Mouse (Mus musculus) testis, adult 2 months (tissue): ENCODE results near the gene Cxcr5. TPM values are rescaled to one million over a fixed set of nuclear protein-coding genes. Genes with fewer than 3 reads are reported as not detected.

Experiments
- H3K27ac ChIP-seq: fragments of 200-500 bp; 2 replicates; pipeline ENCODE4 v1.5.1; 2012; ENCODE audit warnings: low read depth, low read length; ENCODE audit not compliant: control insufficient read depth, insufficient read depth
- H3K27me3 ChIP-seq: fragments of 200-500 bp; 2 replicates; pipeline ENCODE4 v1.6.1; 2012; ENCODE audit warnings: mild to moderate bottlenecking, low read length, moderate library complexity; ENCODE audit not compliant: control insufficient read depth, insufficient read depth
- H3K36me3 ChIP-seq: fragments of 200-500 bp; 2 replicates; pipeline ENCODE4 v1.6.1; 2012; ENCODE audit warnings: mild to moderate bottlenecking, low read length; ENCODE audit not compliant: control insufficient read depth, insufficient read depth
- H3K4me1 ChIP-seq: fragments of 200-500 bp; 2 replicates; pipeline ENCODE4 v1.6.1; 2012; ENCODE audit warnings: low read length; ENCODE audit not compliant: control insufficient read depth, insufficient read depth
- H3K4me3 ChIP-seq: fragments of 200-500 bp; 2 replicates; pipeline ENCODE4 v1.5.1; 2012; ENCODE audit warnings: low read depth, mild to moderate bottlenecking, low read length, moderate library complexity, mixed read lengths; ENCODE audit not compliant: control insufficient read depth
- CTCF ChIP-seq: fragments of 200-500 bp; IDR thresholded peaks from 2 replicates; pipeline ENCODE4 v1.5.1; 2012; ENCODE audit warnings: low read depth, mild to moderate bottlenecking, inconsistent platforms, low read length, moderate library complexity; ENCODE audit not compliant: control insufficient read depth, insufficient read depth, insufficient replicate concordance
- POLR2A ChIP-seq: fragments of 200-500 bp; IDR thresholded peaks from 2 replicates; pipeline ENCODE4 v1.6.1; 2012; ENCODE audit warnings: low read depth, mild to moderate bottlenecking, inconsistent platforms, low read length, moderate library complexity; ENCODE audit not compliant: control insufficient read depth
- polyA plus RNA-seq: library from polyadenylated mRNA; depleted of rRNA; stranded (reverse); fragments of >200 nt; gene quantifications from 2 replicates; pipeline ENCODE4 v1.2.3, GENCODE M21; 2012; rRNA removed

Gene Cxcr5
- 8.6 and 11.2 TPM in 2 replicates for polyA plus RNA-seq

- no peaks in the 10 kb centered on the region for H3K27me3 ChIP-seq
- H3K36me3 ChIP-seq = no peaks in the 10 kb centered on the region
- TF ChIP-seq POLR2A (no peak), CTCF (no peak)
- no peak within 1 kb of the TSS for H3K27ac ChIP-seq
- peak within 1 kb of the TSS; percentile 51 for H3K4me3 ChIP-seq
- peaks cover 6% of the 10 kb centered on the region for H3K4me1 ChIP-seq
These were observed at the start of gene Cxcr5 for GRCm38 (mm10) chr9:44561597-44561996. Cxcr5 (minus strand) TSS chr9:44561877.

- Histone ChIP-seq H3K27me3 (no peaks in the 10 kb centered on the region), H3K4me1 (no peaks in the 10 kb centered on the region; the same call in 1 of the 2 replicates), H3K27ac (no peak overlapping the region), H3K4me3 (no peak overlapping the region), H3K36me3 (peaks cover 4% of the 10 kb centered on the region)
- TF ChIP-seq CTCF (no peak), POLR2A (no peak)
These were observed 48.7 kb upstream of the Cxcr5 start for GRCm38 (mm10) chr9:44610371-44610770.

GRCm38 (mm10) chr9:44607306-44607705, 45.6 kb upstream of the Cxcr5 start:
- Histone ChIP-seq H3K4me1 (peaks cover 2% of the 10 kb centered on the region), H3K36me3 (peaks cover 2% of the 10 kb centered on the region; the same call in 1 of the 2 replicates), H3K27ac (no peak overlapping the region), H3K27me3 (no peaks in the 10 kb centered on the region), H3K4me3 (no peak overlapping the region)
- TF ChIP-seq POLR2A = no peak
- no peak for TF ChIP-seq CTCF

GRCm38 (mm10) chr9:44606646-44607045, 45.0 kb upstream of the Cxcr5 start:
- Histone ChIP-seq H3K36me3 (peaks cover 2% of the 10 kb centered on the region; the same call in 1 of the 2 replicates), H3K27ac (no peak overlapping the region), H3K27me3 (no peaks in the 10 kb centered on the region), H3K4me1 (peaks cover 3% of the 10 kb centered on the region), H3K4me3 (no peak overlapping the region)
- TF ChIP-seq CTCF (no peak), POLR2A (no peak)

GRCm38 (mm10) chr9:44605616-44606165, 44.0 kb upstream of the Cxcr5 start:
- H3K4me3 ChIP-seq = peak overlapping the region; percentile 95
- H3K27ac ChIP-seq = peak overlapping the region; percentile 99
- no peak for TF ChIP-seq CTCF
- TF ChIP-seq POLR2A = no peak
- H3K27me3 ChIP-seq = no peaks in the 10 kb centered on the region
- peaks cover 3% of the 10 kb centered on the region for H3K4me1 ChIP-seq
- H3K36me3 ChIP-seq = peaks cover 2% of the 10 kb centered on the region; the same call in 1 of the 2 replicates

- Histone ChIP-seq H3K27ac (peak within 1 kb of the TSS; percentile 99), H3K4me3 (peak within 1 kb of the TSS; percentile 95)
- TF ChIP-seq POLR2A (peak; percentile 52), CTCF (no peak)
These were observed 43.3 kb upstream of the Cxcr5 start, which contains the start of gene Ddx6 for GRCm38 (mm10) chr9:44604779-44605615. Ddx6 (plus strand) TSS chr9:44604892.

GRCm38 (mm10) chr9:44604290-44604778, 42.7 kb upstream of the Cxcr5 start:
- Histone ChIP-seq H3K4me1 (peaks cover 3% of the 10 kb centered on the region), H3K27me3 (no peaks in the 10 kb centered on the region), H3K4me3 (peak overlapping the region; percentile 88), H3K36me3 (no peaks in the 10 kb centered on the region; the same call in 1 of the 2 replicates), H3K27ac (peak overlapping the region; percentile 84)
- TF ChIP-seq CTCF (no peak), POLR2A (peak; percentile 51; the same call in 1 of the 2 replicates)

More at GRCm38 (mm10) chr9:44604779-44605615, 43.3 kb upstream of the Cxcr5 start, which contains the start of gene Ddx6:
- H3K36me3 ChIP-seq = no peaks in the 10 kb centered on the region; the same call in 1 of the 2 replicates
- H3K27me3 ChIP-seq = no peaks in the 10 kb centered on the region
- H3K4me1 ChIP-seq = peaks cover 3% of the 10 kb centered on the region
